Mouse (Mus musculus): ENCODE data around the gene Sp4.

DNA sequence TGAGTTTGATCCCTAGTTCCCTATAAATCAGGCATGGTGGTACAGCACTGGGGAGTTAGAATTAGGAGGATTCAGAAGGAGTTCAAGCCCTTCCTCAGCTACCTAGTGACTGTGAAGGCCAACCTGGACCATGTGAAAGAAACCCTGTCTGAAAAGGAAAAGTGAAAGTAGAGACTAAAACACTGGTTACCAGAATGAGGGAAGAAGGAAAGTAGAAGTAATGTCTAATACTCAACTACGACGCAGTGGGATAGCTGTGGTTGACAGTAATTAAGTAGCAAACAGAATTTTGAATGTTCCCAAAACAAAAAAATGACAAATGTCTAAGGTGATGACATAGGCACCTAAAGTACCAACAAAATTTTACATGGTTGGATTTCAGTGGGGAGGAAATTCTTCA lies 5.0 kb downstream of the Sp4 start:
- TF ChIP-seq POLR2A (IDR thresholded peaks at IDR 0.05; ENCODE audit: extremely low read depth, insufficient read depth, low read length) = no peak
- no peak for TF ChIP-seq CTCF (IDR thresholded peaks at IDR 0.05; ENCODE audit: extremely low read depth, insufficient read depth, low read length)

Data from cortical plate, adult 2 months (tissue).